Mouse (Mus musculus) forebrain, embryonic 14.5 days (tissue): ENCODE data around the gene Tpp2. TPM values are rescaled to one million over a fixed set of nuclear protein-coding genes. Genes with fewer than 3 reads are reported as not detected.

ENCODE experiments used
- ATAC-seq: fragments of 200-750 bp; cut with Nextera tagmentation; 2 replicates; pipeline ENCODE4 v1.8.0; 2017; ENCODE audit warnings: mild to moderate bottlenecking, moderate library complexity
- DNase-seq: peaks from one replicate; pipeline ENCODE4 v3.0.0-alpha.2; 2015; ENCODE audit warnings: low spot score
- H3K27ac ChIP-seq: fragments of 300-500 bp; sonication (generic); 2 replicates; pipeline ENCODE4 v1.5.1; 2014; ENCODE audit warnings: low read depth, mild to moderate bottlenecking, control low read depth, low read length, moderate library complexity
- H3K27me3 ChIP-seq: fragments of 300-500 bp; sonication (generic); replicated peaks from 2 replicates; pipeline ENCODE4 v1.6.1; 2014; ENCODE audit warnings: low read length, control low read depth, mixed read lengths; ENCODE audit not compliant: control insufficient read depth, insufficient read depth
- H3K36me3 ChIP-seq: fragments of 300-500 bp; sonication (generic); 2 replicates; pipeline ENCODE4 v1.6.1; 2014; ENCODE audit warnings: low read length, control low read depth; ENCODE audit not compliant: control insufficient read depth, insufficient read depth
- H3K4me1 ChIP-seq: fragments of 300-500 bp; sonication (generic); 2 replicates; pipeline ENCODE4 v1.6.1; 2014; ENCODE audit warnings: antibody characterized with exemption, low read length, control low read depth; ENCODE audit not compliant: control insufficient read depth, insufficient read depth
- H3K4me2 ChIP-seq: fragments of 300-500 bp; sonication (generic); 2 replicates; pipeline ENCODE4 v1.6.1; 2014; ENCODE audit warnings: mild to moderate bottlenecking, control low read depth, low read length
- H3K4me3 ChIP-seq: fragments of 300-500 bp; sonication (generic); 2 replicates; pipeline ENCODE4 v1.5.1; 2014; ENCODE audit warnings: low read depth, low read length, control low read depth
- H3K9ac ChIP-seq: fragments of 300-500 bp; sonication (generic); 2 replicates; pipeline ENCODE4 v1.6.1; 2014; ENCODE audit warnings: mild to moderate bottlenecking, low read length, control low read depth, moderate library complexity
- H3K9me3 ChIP-seq: fragments of 300-500 bp; sonication (generic); replicated peaks from 2 replicates; pipeline ENCODE4 v1.6.1; 2016; ENCODE audit warnings: low read length, control low read depth, mixed read lengths; ENCODE audit not compliant: control insufficient read depth
- WGBS: fragments of 180-500 bp; shearing (Covaris S2); extraction: QIAGEN DNeasy Blood & Tissue Kit; methylation state at CpG from one replicate; pipeline ENCODE4 v1.1.7; 2014; 5-methylcytosine and 5-hydroxymethylcytosine counted together
- polyA plus RNA-seq: library from polyadenylated mRNA; unstranded; fragments of >200 nt; fragmentation: Nextera tagmentation; extraction: Ambion mirVana; gene quantifications from 2 replicates; pipeline ENCODE4 v1.2.1, GENCODE M21; 2014

Tpp2 gene
- polyA plus RNA-seq, 1 experiment from 2014 or later: 45.1 TPM

- WGBS: 95% methylated on average over 3 of the region's 3 CpGs
- ATAC-seq (no peak), DNase-seq (no peak)
- no peak overlapping the region for H3K9ac ChIP-seq
- no peak overlapping the region for H3K4me3 ChIP-seq
- no peak overlapping the region for H3K27ac ChIP-seq
- peaks cover 40% of the 10 kb centered on the region for H3K36me3 ChIP-seq
- no peak overlapping the region for H3K4me2 ChIP-seq
- H3K9me3 ChIP-seq: no peaks in the 10 kb centered on the region
- H3K4me1 ChIP-seq: no peaks in the 10 kb centered on the region
- H3K27me3 ChIP-seq: no peaks in the 10 kb centered on the region
These were observed 35.9 kb downstream of the Tpp2 start for GRCm38 (mm10) chr1:43969361-43969760.

- Histone ChIP-seq H3K4me3 (no peak overlapping the region), H3K36me3 (peaks cover 49% of the 10 kb centered on the region), H3K4me1 (no peaks in the 10 kb centered on the region), H3K9ac (no peak overlapping the region), H3K27me3 (no peaks in the 10 kb centered on the region), H3K27ac (no peak overlapping the region), H3K4me2 (no peak overlapping the region), H3K9me3 (no peaks in the 10 kb centered on the region)
- no peak for ATAC-seq
- no peak for DNase-seq
- WGBS: 83% methylated on average over 3 of the region's 3 CpGs
These were observed 37.6 kb downstream of the Tpp2 start for GRCm38 (mm10) chr1:43971089-43971488.

- 95% methylated on average over 4 of the region's 4 CpGs for WGBS
These were observed 63.6 kb downstream of the Tpp2 start for GRCm38 (mm10) chr1:43996914-43997589.

GRCm38 (mm10) chr1:44004513-44004912 is 71.1 kb downstream of the Tpp2 start:
- DNase-seq (no peak), ATAC-seq (no peak)
- H3K9ac ChIP-seq: no peak overlapping the region
- no peaks in the 10 kb centered on the region for H3K27me3 ChIP-seq
- H3K36me3 ChIP-seq: peaks cover 22% of the 10 kb centered on the region; the same call in 1 of the 2 replicates
- no peak overlapping the region for H3K4me3 ChIP-seq
- H3K4me1 ChIP-seq: no peaks in the 10 kb centered on the region
- H3K27ac ChIP-seq: no peak overlapping the region
- no peaks in the 10 kb centered on the region for H3K9me3 ChIP-seq
- no peak overlapping the region for H3K4me2 ChIP-seq
- 98% methylated on average over 2 of the region's 2 CpGs for WGBS

More at GRCm38 (mm10) chr1:43996914-43997589, 63.6 kb downstream of the Tpp2 start:
- Histone ChIP-seq H3K36me3 (peaks cover 46% of the 10 kb centered on the region), H3K9me3 (0 out of 2 replicates have a peak, but pooled peaks cover 3% of the 10 kb centered on the region), H3K4me2 (no peak overlapping the region), H3K9ac (no peak overlapping the region), H3K4me1 (no peaks in the 10 kb centered on the region), H3K27ac (no peak overlapping the region), H3K4me3 (no peak overlapping the region), H3K27me3 (no peaks in the 10 kb centered on the region)
- ATAC-seq (no peak), DNase-seq (no peak)

GRCm38 (mm10) chr1:44015556-44015955 is 82.1 kb downstream of the Tpp2 start:
- H3K4me2 ChIP-seq: no peak overlapping the region
- H3K9me3 ChIP-seq: no peaks in the 10 kb centered on the region
- H3K4me3 ChIP-seq: no peak overlapping the region
- H3K36me3 ChIP-seq: no peaks in the 10 kb centered on the region; the same call in 1 of the 2 replicates
- no peak for DNase-seq
- no peak overlapping the region for H3K27ac ChIP-seq
- no peaks in the 10 kb centered on the region for H3K4me1 ChIP-seq
- no peak overlapping the region for H3K9ac ChIP-seq
- ATAC-seq: no peak
- H3K27me3 ChIP-seq: no peaks in the 10 kb centered on the region
- 89% methylated on average over 2 of the region's 2 CpGs for WGBS

GRCm38 (mm10) chr1:44019934-44020333 is 86.5 kb downstream of the Tpp2 start, which contains the start of gene Mettl21c:
Gene Mettl21c (minus strand): TSS chr1:44020034.
- H3K36me3 ChIP-seq: no peaks in the 10 kb centered on the region
- H3K4me3 ChIP-seq: no peak within 1 kb of the TSS
- H3K4me1 ChIP-seq: no peaks in the 10 kb centered on the region
- H3K9ac ChIP-seq: no peak within 1 kb of the TSS
- no peak for DNase-seq
- no peaks in the 10 kb centered on the region for H3K9me3 ChIP-seq
- no peaks in the 10 kb centered on the region for H3K27me3 ChIP-seq
- no peak for ATAC-seq
- no peak within 1 kb of the TSS for H3K27ac ChIP-seq
- H3K4me2 ChIP-seq: no peak within 1 kb of the TSS

GRCm38 (mm10) chr1:44022656-44023055 is 89.2 kb downstream of the Tpp2 start:
- no peak for ATAC-seq

GRCm38 (mm10) chr1:44027651-44028050 is 94.2 kb downstream of the Tpp2 start:
- Histone ChIP-seq H3K4me2 (no peak overlapping the region), H3K4me3 (no peak overlapping the region), H3K27ac (no peak overlapping the region), H3K27me3 (no peaks in the 10 kb centered on the region), H3K9me3 (no peaks in the 10 kb centered on the region), H3K4me1 (no peaks in the 10 kb centered on the region), H3K9ac (no peak overlapping the region), H3K36me3 (no peaks in the 10 kb centered on the region)
- DNase-seq (no peak), ATAC-seq (no peak)
- WGBS: 77% methylated on average over 1 of the region's 1 CpGs

More at GRCm38 (mm10) chr1:44022656-44023055, 89.2 kb downstream of the Tpp2 start:
- 86% methylated on average over 1 of the region's 1 CpGs for WGBS
- Histone ChIP-seq H3K27me3 (no peaks in the 10 kb centered on the region), H3K4me1 (no peaks in the 10 kb centered on the region), H3K4me3 (no peak overlapping the region), H3K27ac (no peak overlapping the region), H3K36me3 (no peaks in the 10 kb centered on the region), H3K4me2 (no peak overlapping the region), H3K9ac (no peak overlapping the region), H3K9me3 (no peaks in the 10 kb centered on the region)
- DNase-seq: no peak

- ATAC-seq (no peak), DNase-seq (no peak)
- no peaks in the 10 kb centered on the region for H3K27me3 ChIP-seq
- H3K36me3 ChIP-seq: no peaks in the 10 kb centered on the region
- WGBS: 74% methylated on average over 2 of the region's 2 CpGs
- H3K4me2 ChIP-seq: no peak overlapping the region
- no peaks in the 10 kb centered on the region for H3K4me1 ChIP-seq
- no peak overlapping the region for H3K27ac ChIP-seq
- no peaks in the 10 kb centered on the region for H3K9me3 ChIP-seq
- no peak overlapping the region for H3K9ac ChIP-seq
- H3K4me3 ChIP-seq: no peak overlapping the region
These were observed 98.8 kb downstream of the Tpp2 start for GRCm38 (mm10) chr1:44032213-44032612.
